Comparison of ENCODE assay signal across 11 mouse cellular contexts in the genomic region with DNA sequence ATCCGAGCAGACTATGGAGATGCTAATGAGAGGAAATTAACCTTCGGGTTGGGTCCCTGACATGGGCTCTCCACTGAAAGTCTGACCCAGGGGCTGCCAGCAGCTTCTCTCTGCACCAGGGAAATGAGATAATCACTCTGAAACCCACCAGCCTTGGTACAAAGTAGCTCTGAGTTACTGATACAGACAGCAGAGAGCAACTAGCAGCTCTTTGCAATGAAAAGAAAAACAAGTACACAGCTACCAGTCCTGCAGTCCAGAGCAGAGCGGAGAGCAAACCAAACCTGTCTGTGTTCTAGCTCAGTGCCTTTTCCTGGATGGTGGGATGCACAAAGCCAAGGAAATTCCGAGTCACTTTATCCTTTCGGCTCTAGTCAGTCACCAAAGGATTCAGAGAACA. TPM values are rescaled to one million over a fixed set of nuclear protein-coding genes. Genes with fewer than 3 reads are reported as not detected.
DNase-seq lines count a peak whose midpoint lies in the region; ATAC-seq and TF ChIP-seq lines count a peak whose summit lies in the region.
"Had no signal": no experiment of that assay in that cellular context is flagged by ENCODE, and none has a peak within 500 bp of the region (broad histone marks: within the 10 kb centered on the region; RNA-seq: fewer than 3 reads in every experiment).

No protein-coding gene starts in this region.

- H3K27me3 ChIP-seq in lung, postnatal 0 days (replicated peaks; ENCODE audit: insufficient read depth, low read length), result no peaks in the 10 kb centered on the region
- H3K27me3 ChIP-seq in forebrain, embryonic 10.5 days (ENCODE audit: poor library complexity, severe bottlenecking), result peaks cover 100% of the 10 kb centered on the region
- H3K27me3 ChIP-seq in hindbrain, embryonic 12.5 days, result peaks cover 57% of the 10 kb centered on the region
- H3K27me3 ChIP-seq in neural tube, embryonic 12.5 days (replicated peaks), result peaks cover 51% of the 10 kb centered on the region
- H3K27me3 ChIP-seq: lung, embryonic 15.5 days had no signal

- H3K4me1 ChIP-seq in lung, postnatal 0 days (ENCODE audit: insufficient read depth, low read depth, low read length), result peaks cover 11% of the 10 kb centered on the region; the same call in 1 of the 2 replicates
- H3K4me1 ChIP-seq in forebrain, embryonic 10.5 days, result peaks cover 85% of the 10 kb centered on the region
- peaks cover 61% of the 10 kb centered on the region for H3K4me1 ChIP-seq in hindbrain, embryonic 12.5 days
- peaks cover 51% of the 10 kb centered on the region for H3K4me1 ChIP-seq in neural tube, embryonic 12.5 days

- no peaks in the 10 kb centered on the region for H3K9me3 ChIP-seq in lung, postnatal 0 days (ENCODE audit: low read length)
- H3K9me3 ChIP-seq in forebrain, embryonic 10.5 days, result no peaks in the 10 kb centered on the region
- H3K9me3 ChIP-seq in hindbrain, embryonic 12.5 days (replicated peaks), result no peaks in the 10 kb centered on the region
- H3K9me3 ChIP-seq in neural tube, embryonic 12.5 days, result no peaks in the 10 kb centered on the region
- H3K9me3 ChIP-seq: limb, embryonic 13.5 days; lung, embryonic 15.5 days had no signal

- no peak overlapping the region for H3K9ac ChIP-seq in lung, postnatal 0 days (replicated peaks; ENCODE audit: low read depth)
- H3K9ac ChIP-seq in hindbrain, embryonic 12.5 days, result no peak overlapping the region
- H3K9ac ChIP-seq in neural tube, embryonic 12.5 days, result no peak overlapping the region
- H3K9ac ChIP-seq: limb, embryonic 13.5 days; lung, embryonic 15.5 days had no signal

- DNase-seq in lung, postnatal 0 days (ENCODE audit: low spot score), result no peak
- no peak for DNase-seq in lung, postnatal 10 days
- DNase-seq in forebrain, embryonic 10.5 days (ENCODE audit: extremely low spot score, low spot score), result peak; percentile 36
- no peak for DNase-seq in gastrocnemius, adult 8-10 months (ENCODE audit: low spot score in 2 of 2)
- DNase-seq in urinary bladder, postnatal 36 days (ENCODE audit: low spot score in 2 of 2), result no peak
- DNase-seq: right cerebral cortex, postnatal 4 days had no signal

- WGBS in lung, postnatal 0 days, result 61% methylated on average over 5 of the region's 5 CpGs
- WGBS in forebrain, embryonic 10.5 days, result 14% methylated on average over 5 of the region's 5 CpGs
- 14% methylated on average over 5 of the region's 5 CpGs for WGBS in hindbrain, embryonic 12.5 days
- WGBS in neural tube, embryonic 12.5 days, result 21% methylated on average over 5 of the region's 5 CpGs

- no peak overlapping the region for H3K4me3 ChIP-seq in lung, postnatal 0 days (ENCODE audit: low read depth, low read length)
- H3K4me3 ChIP-seq in forebrain, embryonic 10.5 days, result peak overlapping the region; percentile 84
- no peak overlapping the region for H3K4me3 ChIP-seq in hindbrain, embryonic 12.5 days
- no peak overlapping the region for H3K4me3 ChIP-seq in neural tube, embryonic 12.5 days
- H3K4me3 ChIP-seq: limb, embryonic 13.5 days; lung, embryonic 15.5 days had no signal

- no peak for ATAC-seq in lung, postnatal 0 days
- ATAC-seq in hindbrain, embryonic 12.5 days (ENCODE audit: low FRiP score), result no peak
- ATAC-seq in neural tube, embryonic 12.5 days (ENCODE audit: low FRiP score, low read depth), result no peak

- H3K4me2 ChIP-seq in lung, postnatal 0 days (replicated peaks; ENCODE audit: low read depth, low read length), result no peak overlapping the region
- H3K4me2 ChIP-seq in hindbrain, embryonic 12.5 days (replicated peaks), result peak overlapping the region; percentile 22
- H3K4me2 ChIP-seq in neural tube, embryonic 12.5 days (replicated peaks), result peak overlapping the region; percentile 1; the same call in 1 of the 2 replicates
- H3K4me2 ChIP-seq: limb, embryonic 13.5 days; lung, embryonic 15.5 days had no signal

- no peaks in the 10 kb centered on the region for H3K36me3 ChIP-seq in lung, postnatal 0 days (ENCODE audit: insufficient read depth, low read length)
- peaks cover 3% of the 10 kb centered on the region for H3K36me3 ChIP-seq in forebrain, embryonic 10.5 days (replicated peaks)
- no peaks in the 10 kb centered on the region for H3K36me3 ChIP-seq in hindbrain, embryonic 12.5 days
- no peaks in the 10 kb centered on the region for H3K36me3 ChIP-seq in neural tube, embryonic 12.5 days
- H3K36me3 ChIP-seq: limb, embryonic 13.5 days had no signal

- TF ChIP-seq EP300 in lung, postnatal 0 days (IDR thresholded peaks at IDR 0.05), result no peak

- no peak for TF ChIP-seq CTCF in lung, postnatal 0 days (IDR thresholded peaks at IDR 0.05)

- peak overlapping the region; percentile 43; the same call in 1 of the 2 replicates for H3K27ac ChIP-seq in lung, postnatal 0 days (ENCODE audit: low read length)
- peak overlapping the region; percentile 98 for H3K27ac ChIP-seq in forebrain, embryonic 10.5 days
- peak overlapping the region; percentile 69 for H3K27ac ChIP-seq in hindbrain, embryonic 12.5 days
- no peak overlapping the region for H3K27ac ChIP-seq in neural tube, embryonic 12.5 days
- H3K27ac ChIP-seq: limb, embryonic 13.5 days; lung, embryonic 15.5 days had no signal

RNA-seq across cellular contexts. Expression of gene Nr2f2, which starts 23.1 kb away (rescaled TPM):
- 72.7 and 89.1 TPM in 2 replicates for polyA plus RNA-seq in lung, postnatal 0 days (2015; fragmentation: Nextera tagmentation; extraction: Ambion mirVana)
- polyA plus RNA-seq in forebrain, embryonic 10.5 days (2016; fragmentation: Nextera tagmentation; extraction: Ambion mirVana), result 82.3 and 82.7 TPM in 2 replicates
- polyA plus RNA-seq in hindbrain, embryonic 12.5 days (2016; fragmentation: Nextera tagmentation; extraction: Ambion mirVana), result 133 and 146 TPM in 2 replicates
- polyA plus RNA-seq in neural tube, embryonic 12.5 days (2016; fragmentation: Nextera tagmentation; extraction: Ambion mirVana), result 101 and 103 TPM in 2 replicates
- 10 to 100 TPM; 18.0 to 21.0 (median 20.2) TPM for total RNA-seq in gastrocnemius, adult 8-10 months (2022)
- total RNA-seq: common myeloid progenitor, adult 5-6 weeks had no signal
